Mouse (Mus musculus): ENCODE data around the gene Npr1. TPM values are rescaled to one million over a fixed set of nuclear protein-coding genes. Genes with fewer than 3 reads are reported as not detected.

The Npr1 gene
- polyA plus RNA-seq, 1 experiment = 64.8 TPM

- H3K4me1 ChIP-seq (ENCODE audit: control insufficient read depth, insufficient read depth, low read length) = peaks cover 18% of the 10 kb centered on the region
- 0 out of 2 replicates have a peak, but pooled peaks cover 1% of the 10 kb centered on the region for H3K36me3 ChIP-seq (ENCODE audit: control insufficient read depth, insufficient read depth, low read length)
- peak overlapping the region; percentile 2 for H3K27ac ChIP-seq (ENCODE audit: control insufficient read depth, insufficient read depth, low read depth, low read length)
- no peaks in the 10 kb centered on the region for H3K27me3 ChIP-seq (ENCODE audit: control insufficient read depth, insufficient read depth, low read length)
- no peak for TF ChIP-seq POLR2A (IDR thresholded peaks at IDR 0.05; ENCODE audit: control insufficient read depth, low read depth, low read length)
- TF ChIP-seq CTCF (IDR thresholded peaks at IDR 0.05; ENCODE audit: control insufficient read depth, insufficient read depth, insufficient replicate concordance, low read depth, low read length) = no peak
- no peak overlapping the region for H3K4me3 ChIP-seq (ENCODE audit: control insufficient read depth, low read depth, low read length)
Measured at GRCm38 (mm10) chr3:90450874-90451273, 14.8 kb downstream of the Npr1 start.

DNA sequence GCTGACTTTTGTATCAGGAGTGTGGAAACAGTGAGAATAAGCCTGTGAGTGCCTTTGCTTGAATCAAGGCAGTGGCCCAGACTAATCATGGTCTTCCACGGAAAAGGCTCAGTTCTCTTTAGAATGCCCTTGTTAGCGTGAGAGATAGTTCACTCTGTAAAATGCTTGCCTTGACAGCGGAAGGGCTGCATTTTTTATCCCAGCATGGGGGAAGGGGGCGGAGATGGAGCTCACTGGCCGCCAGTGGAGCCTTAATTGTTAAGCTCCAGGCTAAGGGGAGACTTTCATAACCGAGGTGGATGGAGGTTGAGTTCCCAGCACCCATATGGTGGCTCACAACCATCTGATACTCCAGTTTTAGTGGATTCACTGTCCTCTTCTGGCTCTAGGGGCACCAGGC, 17.0 kb downstream of the Npr1 start:
- 0 out of 2 replicates have a peak, but pooled peaks cover 1% of the 10 kb centered on the region for H3K36me3 ChIP-seq (ENCODE audit: control insufficient read depth, insufficient read depth, low read length)
- no peaks in the 10 kb centered on the region for H3K27me3 ChIP-seq (ENCODE audit: control insufficient read depth, insufficient read depth, low read length)
- no peak for TF ChIP-seq CTCF (IDR thresholded peaks at IDR 0.05; ENCODE audit: control insufficient read depth, insufficient read depth, insufficient replicate concordance, low read depth, low read length)
- H3K27ac ChIP-seq (ENCODE audit: control insufficient read depth, insufficient read depth, low read depth, low read length) = no peak overlapping the region
- H3K4me3 ChIP-seq (ENCODE audit: control insufficient read depth, low read depth, low read length) = no peak overlapping the region
- peaks cover 20% of the 10 kb centered on the region for H3K4me1 ChIP-seq (ENCODE audit: control insufficient read depth, insufficient read depth, low read length)

DNA sequence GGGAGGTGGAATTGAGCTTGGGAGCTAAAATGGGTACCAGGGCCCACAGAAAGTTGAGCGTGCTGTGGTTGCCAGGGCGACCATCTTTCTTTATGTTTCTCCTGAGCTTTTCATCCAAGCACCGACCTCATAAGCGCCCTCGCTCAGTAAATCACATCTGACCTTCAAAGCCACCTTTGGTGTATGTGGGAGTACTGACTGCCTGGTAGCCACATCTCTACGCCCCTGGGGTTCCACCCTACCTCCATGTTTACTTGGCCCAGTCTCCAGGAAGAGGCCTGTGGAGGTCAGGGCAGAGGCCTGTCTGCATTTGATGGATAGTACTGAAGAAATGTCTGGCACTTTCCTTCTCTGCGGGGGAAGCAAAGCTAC, 18.6 kb downstream of the Npr1 start:
- Histone ChIP-seq H3K4me1 (ENCODE audit: control insufficient read depth, insufficient read depth, low read length) (peaks cover 20% of the 10 kb centered on the region), H3K27ac (ENCODE audit: control insufficient read depth, insufficient read depth, low read depth, low read length) (peak overlapping the region; percentile 94), H3K4me3 (ENCODE audit: control insufficient read depth, low read depth, low read length) (peak overlapping the region; percentile 73), H3K27me3 (ENCODE audit: control insufficient read depth, insufficient read depth, low read length) (no peaks in the 10 kb centered on the region), H3K36me3 (ENCODE audit: control insufficient read depth, insufficient read depth, low read length) (0 out of 2 replicates have a peak, but pooled peaks cover 1% of the 10 kb centered on the region)
- TF ChIP-seq CTCF (IDR thresholded peaks at IDR 0.05; ENCODE audit: control insufficient read depth, insufficient read depth, insufficient replicate concordance, low read depth, low read length) (no peak), POLR2A (IDR thresholded peaks at IDR 0.05; ENCODE audit: control insufficient read depth, low read depth, low read length) (no peak)

DNA sequence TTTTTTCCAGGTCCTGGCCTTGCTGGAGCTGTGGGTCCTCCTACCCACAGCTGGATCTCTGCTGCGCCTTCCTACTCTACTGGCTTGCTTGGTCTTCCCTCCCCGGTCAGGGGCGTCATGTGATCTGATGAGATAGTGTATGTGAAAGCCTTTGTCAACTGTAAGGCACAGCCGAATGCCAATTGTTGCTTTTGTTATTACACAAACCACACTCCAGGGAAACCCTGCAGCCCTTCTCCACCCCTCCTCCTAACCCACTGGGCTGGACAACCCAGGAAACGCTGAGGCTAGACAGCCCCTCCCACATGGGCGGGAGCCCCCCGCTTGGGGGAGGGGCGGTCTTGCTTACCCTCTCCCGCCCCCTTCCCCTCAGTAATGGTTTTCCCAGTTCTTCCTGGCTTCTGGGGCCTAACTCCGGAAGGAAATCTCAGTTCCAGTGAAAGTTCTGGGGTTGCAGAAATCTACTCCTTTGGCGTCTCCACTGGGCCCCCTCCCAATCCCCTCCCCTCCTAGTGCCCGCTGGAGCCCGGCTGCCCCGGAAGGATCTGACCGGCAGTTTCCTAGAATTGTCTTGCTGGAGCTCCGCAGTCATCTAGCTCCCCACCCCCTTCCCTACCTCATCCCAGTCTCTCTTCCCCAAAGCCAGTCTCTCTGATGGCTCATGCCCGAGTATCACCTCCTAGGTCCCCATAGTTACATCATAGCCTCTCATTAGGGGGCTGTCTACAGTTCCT, 19.1 kb downstream of the Npr1 start:
- Histone ChIP-seq H3K4me3 (ENCODE audit: control insufficient read depth, low read depth, low read length) (peak overlapping the region; percentile 73), H3K27ac (ENCODE audit: control insufficient read depth, insufficient read depth, low read depth, low read length) (peak overlapping the region; percentile 94), H3K4me1 (ENCODE audit: control insufficient read depth, insufficient read depth, low read length) (peaks cover 18% of the 10 kb centered on the region), H3K27me3 (ENCODE audit: control insufficient read depth, insufficient read depth, low read length) (no peaks in the 10 kb centered on the region), H3K36me3 (ENCODE audit: control insufficient read depth, insufficient read depth, low read length) (0 out of 2 replicates have a peak, but pooled peaks cover 1% of the 10 kb centered on the region)
- TF ChIP-seq CTCF (IDR thresholded peaks at IDR 0.05; ENCODE audit: control insufficient read depth, insufficient read depth, insufficient replicate concordance, low read depth, low read length) (peak; percentile 4; the same call in 1 of the 2 replicates), POLR2A (IDR thresholded peaks at IDR 0.05; ENCODE audit: control insufficient read depth, low read depth, low read length) (peak; percentile 39; the same call in 1 of the 2 replicates)

- H3K36me3 ChIP-seq (ENCODE audit: control insufficient read depth, insufficient read depth, low read length) = no peaks in the 10 kb centered on the region
Measured at GRCm38 (mm10) chr3:90445417-90446200, 20.1 kb downstream of the Npr1 start.

DNA sequence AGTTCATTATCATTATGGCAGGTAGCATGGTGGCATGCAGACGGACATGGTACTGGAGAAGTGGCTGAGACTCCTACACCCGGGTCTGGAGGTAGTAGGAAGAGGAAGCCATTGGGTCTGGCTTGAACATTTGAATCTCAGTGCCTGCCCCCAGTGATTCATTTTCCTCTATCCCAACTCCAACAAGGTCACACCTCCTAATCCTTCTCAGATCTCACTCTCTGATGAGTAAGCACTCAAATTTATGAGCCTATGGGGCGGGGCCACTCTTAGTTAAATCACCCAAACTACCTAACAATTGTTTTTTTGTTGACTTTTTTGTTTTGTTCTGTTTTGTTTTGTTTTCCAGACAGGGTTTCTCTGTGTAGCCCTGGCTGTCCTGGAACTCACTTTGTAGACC, 21.7 kb downstream of the Npr1 start:
- no peaks in the 10 kb centered on the region for H3K36me3 ChIP-seq (ENCODE audit: control insufficient read depth, insufficient read depth, low read length)
- no peak overlapping the region for H3K27ac ChIP-seq (ENCODE audit: control insufficient read depth, insufficient read depth, low read depth, low read length)
- no peaks in the 10 kb centered on the region for H3K27me3 ChIP-seq (ENCODE audit: control insufficient read depth, insufficient read depth, low read length)
- TF ChIP-seq CTCF (IDR thresholded peaks at IDR 0.05; ENCODE audit: control insufficient read depth, insufficient read depth, insufficient replicate concordance, low read depth, low read length) = no peak
- TF ChIP-seq POLR2A (IDR thresholded peaks at IDR 0.05; ENCODE audit: control insufficient read depth, low read depth, low read length) = no peak
- no peak overlapping the region for H3K4me3 ChIP-seq (ENCODE audit: control insufficient read depth, low read depth, low read length)
- H3K4me1 ChIP-seq (ENCODE audit: control insufficient read depth, insufficient read depth, low read length) = peaks cover 15% of the 10 kb centered on the region

More at GRCm38 (mm10) chr3:90445417-90446200, 20.1 kb downstream of the Npr1 start:
- Histone ChIP-seq H3K4me1 (ENCODE audit: control insufficient read depth, insufficient read depth, low read length) (peaks cover 15% of the 10 kb centered on the region), H3K27ac (ENCODE audit: control insufficient read depth, insufficient read depth, low read depth, low read length) (0 out of 2 replicates have a peak overlapping the region, but pooled peaks have one; percentile 51), H3K4me3 (ENCODE audit: control insufficient read depth, low read depth, low read length) (no peak overlapping the region), H3K27me3 (ENCODE audit: control insufficient read depth, insufficient read depth, low read length) (no peaks in the 10 kb centered on the region)
- TF ChIP-seq POLR2A (IDR thresholded peaks at IDR 0.05; ENCODE audit: control insufficient read depth, low read depth, low read length) (no peak), CTCF (IDR thresholded peaks at IDR 0.05; ENCODE audit: control insufficient read depth, insufficient read depth, insufficient replicate concordance, low read depth, low read length) (no peak)

DNA sequence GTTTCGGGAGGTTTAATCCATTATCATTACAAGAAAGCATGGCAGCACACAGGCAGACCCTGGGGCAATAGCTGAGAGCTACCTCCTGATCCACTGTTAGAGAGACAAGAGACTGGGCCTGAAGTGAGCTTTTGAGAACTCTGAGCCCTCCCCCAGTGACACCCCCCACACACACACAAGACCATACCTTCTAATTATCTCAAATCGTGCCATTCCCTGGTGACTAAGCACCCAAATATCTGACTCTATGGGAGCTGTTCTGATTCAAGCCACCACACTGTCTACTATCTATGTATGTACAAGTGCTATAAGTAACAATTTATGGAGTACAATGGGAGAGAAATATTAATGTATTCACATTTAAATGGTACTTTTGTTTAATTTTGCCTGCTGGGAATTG, 24.9 kb downstream of the Npr1 start:
- H3K36me3 ChIP-seq (ENCODE audit: control insufficient read depth, insufficient read depth, low read length) = no peaks in the 10 kb centered on the region
- no peaks in the 10 kb centered on the region for H3K27me3 ChIP-seq (ENCODE audit: control insufficient read depth, insufficient read depth, low read length)
- H3K4me1 ChIP-seq (ENCODE audit: control insufficient read depth, insufficient read depth, low read length) = peaks cover under 1% of the 10 kb centered on the region
- no peak overlapping the region for H3K4me3 ChIP-seq (ENCODE audit: control insufficient read depth, low read depth, low read length)
- no peak for TF ChIP-seq POLR2A (IDR thresholded peaks at IDR 0.05; ENCODE audit: control insufficient read depth, low read depth, low read length)
- H3K27ac ChIP-seq (ENCODE audit: control insufficient read depth, insufficient read depth, low read depth, low read length) = no peak overlapping the region

All from testis, adult 2 months (tissue).